Mouse (Mus musculus): ENCODE measurements around the gene Olfr985. TPM values are rescaled to one million over a fixed set of nuclear protein-coding genes. Genes with fewer than 3 reads are reported as not detected.

Gene Olfr985
- not detected for polyA plus RNA-seq (2014; fragmentation: Illumina TruSeq; extraction: RNeasy Lipid Tissue Mini Kit (QIAGEN cat#74804); ENCODE audit: low read depth, low replicate concordance)

GRCm38 (mm10) chr9:40130084-40130483 lies at the start of gene Olfr985:
TSS of gene Olfr985 (minus strand) at chr9:40130184.

GRCm38 (mm10) chr9:40114106-40114505 lies 15.9 kb downstream of the Olfr985 start, which contains the start of gene Olfr984:
TSS of gene Olfr984 (minus strand) at chr9:40114206.

GRCm38 (mm10) chr9:40093495-40093894 lies 36.5 kb downstream of the Olfr985 start, which contains the start of gene Olfr983:
TSS of gene Olfr983 (minus strand) at chr9:40093595.

Other genes with a start within 250 kb of the Olfr985 start
- gene Olfr229, start 222.8 kb downstream of the Olfr985 start, polyA plus RNA-seq (2014; fragmentation: Illumina TruSeq; extraction: RNeasy Lipid Tissue Mini Kit (QIAGEN cat#74804); ENCODE audit: low read depth, low replicate concordance) = not detected
- not detected for gene Olfr974, start 192.7 kb downstream of the Olfr985 start, polyA plus RNA-seq (2014; fragmentation: Illumina TruSeq; extraction: RNeasy Lipid Tissue Mini Kit (QIAGEN cat#74804); ENCODE audit: low read depth, low replicate concordance)
- gene Olfr975, start 178.1 kb downstream of the Olfr985 start, polyA plus RNA-seq (2014; fragmentation: Illumina TruSeq; extraction: RNeasy Lipid Tissue Mini Kit (QIAGEN cat#74804); ENCODE audit: low read depth, low replicate concordance) = not detected
- gene Olfr976, start 169.1 kb downstream of the Olfr985 start, polyA plus RNA-seq (2014; fragmentation: Illumina TruSeq; extraction: RNeasy Lipid Tissue Mini Kit (QIAGEN cat#74804); ENCODE audit: low read depth, low replicate concordance) = not detected
- gene Olfr978, start 138.1 kb downstream of the Olfr985 start, polyA plus RNA-seq (2014; fragmentation: Illumina TruSeq; extraction: RNeasy Lipid Tissue Mini Kit (QIAGEN cat#74804); ENCODE audit: low read depth, low replicate concordance) = not detected
- not detected for gene Olfr979, start 126.7 kb downstream of the Olfr985 start, polyA plus RNA-seq (2014; fragmentation: Illumina TruSeq; extraction: RNeasy Lipid Tissue Mini Kit (QIAGEN cat#74804); ENCODE audit: low read depth, low replicate concordance)
- not detected for gene Olfr980, start 120.6 kb downstream of the Olfr985 start, polyA plus RNA-seq (2014; fragmentation: Illumina TruSeq; extraction: RNeasy Lipid Tissue Mini Kit (QIAGEN cat#74804); ENCODE audit: low read depth, low replicate concordance)
- gene Olfr981, start 108.7 kb downstream of the Olfr985 start, polyA plus RNA-seq (2014; fragmentation: Illumina TruSeq; extraction: RNeasy Lipid Tissue Mini Kit (QIAGEN cat#74804); ENCODE audit: low read depth, low replicate concordance) = not detected
- not detected for gene Olfr982, start 56.4 kb downstream of the Olfr985 start, polyA plus RNA-seq (2014; fragmentation: Illumina TruSeq; extraction: RNeasy Lipid Tissue Mini Kit (QIAGEN cat#74804); ENCODE audit: low read depth, low replicate concordance)
- gene Olfr983, start 36.6 kb downstream of the Olfr985 start, polyA plus RNA-seq (2014; fragmentation: Illumina TruSeq; extraction: RNeasy Lipid Tissue Mini Kit (QIAGEN cat#74804); ENCODE audit: low read depth, low replicate concordance) = not detected
- gene Olfr984, start 16.0 kb downstream of the Olfr985 start, polyA plus RNA-seq (2014; fragmentation: Illumina TruSeq; extraction: RNeasy Lipid Tissue Mini Kit (QIAGEN cat#74804); ENCODE audit: low read depth, low replicate concordance) = not detected
- gene Tmem225, start 17.9 kb upstream of the Olfr985 start, polyA plus RNA-seq (2014; fragmentation: Illumina TruSeq; extraction: RNeasy Lipid Tissue Mini Kit (QIAGEN cat#74804); ENCODE audit: low read depth, low replicate concordance) = not detected
- gene Olfr986, start 50.7 kb upstream of the Olfr985 start, polyA plus RNA-seq (2014; fragmentation: Illumina TruSeq; extraction: RNeasy Lipid Tissue Mini Kit (QIAGEN cat#74804); ENCODE audit: low read depth, low replicate concordance) = not detected
- gene Zfp202, start 62.1 kb upstream of the Olfr985 start, polyA plus RNA-seq (2014; fragmentation: Illumina TruSeq; extraction: RNeasy Lipid Tissue Mini Kit (QIAGEN cat#74804); ENCODE audit: low read depth, low replicate concordance) = 0.74 TPM
- gene Scn3b, start 139.0 kb upstream of the Olfr985 start, polyA plus RNA-seq (2014; fragmentation: Illumina TruSeq; extraction: RNeasy Lipid Tissue Mini Kit (QIAGEN cat#74804); ENCODE audit: low read depth, low replicate concordance) = not detected